Mouse (Mus musculus) layer of hippocampus, adult 2 months (tissue): Measurements from ENCODE around the gene Lamb1. TPM values are rescaled to one million over a fixed set of nuclear protein-coding genes. Genes with fewer than 3 reads are reported as not detected.
A peak's percentile ranks its signal among the peaks of the same experiment; 100 is the strongest.

Experiments used
- DNase-seq, 2 experiments: peaks; one replicate each; pipeline ENCODE4 v3.0.0; 2022; ENCODE audit warnings: low spot score in 2 of 2
- H3K27ac ChIP-seq: fragments of 200-600 bp; 2 replicates; pipeline ENCODE4 v1.8.1; 2022
- H3K4me3 ChIP-seq: fragments of 200-600 bp; 2 replicates; pipeline ENCODE4 v1.8.1; 2022; ENCODE audit warnings: mild to moderate bottlenecking
- CTCF ChIP-seq: fragments of 200-600 bp; conservative IDR thresholded peaks from 2 replicates; pipeline ENCODE4 v1.8.1; 2022; ENCODE audit warnings: antibody characterized with exemption, mild to moderate bottlenecking, moderate library complexity
- total RNA-seq, 2 experiments: library from RNA; stranded (reverse); gene quantifications; 2 replicates each; pipeline ENCODE4 v1.2.3; 2021

Lamb1 gene
- total RNA-seq, 2 experiments from 2014 or later = 37.8 to 46.8 TPM

DNA sequence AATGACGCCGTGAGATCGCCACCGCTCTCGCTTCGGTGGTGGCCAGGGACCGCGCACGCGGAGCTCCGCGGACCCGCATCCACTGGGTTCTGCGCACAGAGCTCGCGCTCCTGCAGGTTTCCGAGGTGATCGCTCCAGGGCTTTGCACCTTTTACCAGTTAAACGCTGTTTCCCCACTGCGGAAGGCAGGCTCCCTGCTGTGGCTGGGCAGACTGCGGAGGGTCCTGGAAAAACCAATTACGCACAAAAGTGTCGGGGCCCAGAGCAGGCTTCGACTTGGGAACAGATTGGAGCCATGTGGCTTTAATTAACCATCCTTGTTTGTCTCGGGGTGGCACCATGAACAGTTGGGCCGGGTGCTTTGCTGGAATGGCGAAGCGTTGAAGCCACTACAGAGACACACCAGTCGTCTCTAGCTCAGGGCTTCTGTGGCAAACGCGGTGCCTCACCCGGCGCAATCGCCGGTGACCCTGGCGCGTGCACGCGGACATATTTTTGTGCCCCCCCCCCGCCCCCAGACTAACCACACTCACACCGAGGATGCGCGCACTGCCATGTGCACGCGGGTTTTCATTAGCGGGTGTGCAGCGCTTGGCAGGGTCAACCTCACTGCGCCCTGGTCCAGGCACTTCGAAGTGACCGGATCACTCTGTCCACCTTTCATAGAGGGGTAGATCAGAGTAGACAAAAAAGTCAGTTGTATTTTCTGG lies 843 bp downstream of the Lamb1 start:
- H3K27ac ChIP-seq = peak overlapping the region; percentile 84
- DNase-seq = peak; percentile 12 to 34
- H3K4me3 ChIP-seq = peak overlapping the region; percentile 65
- TF ChIP-seq CTCF = no peak

GRCm38 (mm10) chr12:31266686-31267085 lies 1.7 kb downstream of the Lamb1 start:
- Histone ChIP-seq H3K27ac (peak overlapping the region; percentile 84), H3K4me3 (peak overlapping the region; percentile 65)
- TF ChIP-seq CTCF = no peak
- DNase-seq = no peak

DNA sequence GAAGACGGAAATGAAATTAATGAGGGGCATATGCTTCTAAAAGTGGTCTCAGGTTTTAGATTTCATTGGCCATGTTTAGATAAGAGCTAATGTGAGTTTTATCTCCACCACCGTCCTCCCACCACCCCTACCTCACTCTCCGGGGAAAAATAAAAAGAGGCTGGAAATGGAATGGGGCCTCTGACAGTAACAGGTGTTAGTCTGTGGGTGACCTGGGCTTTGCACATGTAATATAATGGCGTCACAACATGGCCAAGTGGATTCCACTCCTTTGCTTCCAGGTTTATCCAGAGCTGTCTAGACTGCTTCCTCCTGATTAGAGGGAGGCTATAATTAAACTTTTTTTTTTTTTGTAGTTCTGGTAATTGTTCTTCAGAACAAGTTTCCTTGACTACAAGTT lies 2.3 kb downstream of the Lamb1 start:
- TF ChIP-seq CTCF = no peak

DNA sequence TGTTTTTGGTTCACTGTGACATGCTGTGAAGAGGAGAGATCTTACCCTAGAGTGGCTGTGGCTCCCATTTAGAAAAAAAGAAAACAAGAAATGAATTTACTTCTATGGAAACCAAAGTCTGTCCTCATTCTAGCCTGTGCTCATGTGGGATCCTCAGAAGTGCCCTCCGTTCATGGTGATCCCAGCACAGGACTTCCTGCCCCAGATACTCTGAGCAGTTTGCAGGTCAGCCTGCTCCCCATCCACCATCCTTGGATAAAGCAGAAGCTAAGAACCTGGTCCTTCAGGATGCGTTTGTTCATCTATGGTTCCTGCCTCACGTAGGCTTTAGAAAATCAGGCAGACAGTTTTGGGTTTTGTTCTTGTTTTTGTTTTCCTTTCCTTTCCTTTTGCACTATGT lies 3.3 kb downstream of the Lamb1 start:
- H3K27ac ChIP-seq = no peak overlapping the region
- no peak for TF ChIP-seq CTCF
- H3K4me3 ChIP-seq = no peak overlapping the region
- DNase-seq = no peak

More for the DNA sequence above, 2.3 kb downstream of the Lamb1 start:
- DNase-seq = no peak
- no peak overlapping the region for H3K27ac ChIP-seq
- H3K4me3 ChIP-seq = peak overlapping the region; percentile 65; the same call in 1 of the 2 replicates

- no peak for DNase-seq
- TF ChIP-seq CTCF = no peak
- no peak overlapping the region for H3K27ac ChIP-seq
- no peak overlapping the region for H3K4me3 ChIP-seq
These were observed 4.1 kb downstream of the Lamb1 start for GRCm38 (mm10) chr12:31269020-31269597.

DNA sequence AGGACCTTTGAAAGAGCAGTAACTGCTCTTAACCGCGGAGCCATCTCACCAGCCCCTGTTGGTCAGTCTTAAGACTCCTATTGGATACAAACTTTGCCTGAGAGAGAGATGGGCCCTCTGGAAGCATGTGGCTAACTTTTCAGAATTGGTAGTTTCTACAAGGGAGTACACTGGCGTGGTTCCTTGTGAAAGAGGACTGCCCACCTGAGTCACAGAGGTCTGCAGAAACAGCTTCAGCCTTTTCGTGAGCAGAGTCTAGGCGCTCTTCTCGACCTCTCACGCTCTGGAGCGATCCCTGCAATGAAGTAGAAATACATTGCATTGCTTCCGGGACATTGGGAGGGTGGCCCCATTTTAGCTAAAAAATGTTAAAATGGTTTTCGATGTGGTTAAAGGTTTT lies 5.3 kb downstream of the Lamb1 start:
- DNase-seq = no peak
- TF ChIP-seq CTCF = no peak
- Histone ChIP-seq H3K4me3 (no peak overlapping the region), H3K27ac (no peak overlapping the region)

- H3K27ac ChIP-seq = no peak overlapping the region
- DNase-seq = no peak
- TF ChIP-seq CTCF = no peak
- H3K4me3 ChIP-seq = no peak overlapping the region
These were observed 5.7 kb downstream of the Lamb1 start for GRCm38 (mm10) chr12:31270776-31271175.

GRCm38 (mm10) chr12:31271361-31272011 lies 6.5 kb downstream of the Lamb1 start:
- no peak for TF ChIP-seq CTCF
- Histone ChIP-seq H3K4me3 (no peak overlapping the region), H3K27ac (no peak overlapping the region)
- DNase-seq = no peak

DNA sequence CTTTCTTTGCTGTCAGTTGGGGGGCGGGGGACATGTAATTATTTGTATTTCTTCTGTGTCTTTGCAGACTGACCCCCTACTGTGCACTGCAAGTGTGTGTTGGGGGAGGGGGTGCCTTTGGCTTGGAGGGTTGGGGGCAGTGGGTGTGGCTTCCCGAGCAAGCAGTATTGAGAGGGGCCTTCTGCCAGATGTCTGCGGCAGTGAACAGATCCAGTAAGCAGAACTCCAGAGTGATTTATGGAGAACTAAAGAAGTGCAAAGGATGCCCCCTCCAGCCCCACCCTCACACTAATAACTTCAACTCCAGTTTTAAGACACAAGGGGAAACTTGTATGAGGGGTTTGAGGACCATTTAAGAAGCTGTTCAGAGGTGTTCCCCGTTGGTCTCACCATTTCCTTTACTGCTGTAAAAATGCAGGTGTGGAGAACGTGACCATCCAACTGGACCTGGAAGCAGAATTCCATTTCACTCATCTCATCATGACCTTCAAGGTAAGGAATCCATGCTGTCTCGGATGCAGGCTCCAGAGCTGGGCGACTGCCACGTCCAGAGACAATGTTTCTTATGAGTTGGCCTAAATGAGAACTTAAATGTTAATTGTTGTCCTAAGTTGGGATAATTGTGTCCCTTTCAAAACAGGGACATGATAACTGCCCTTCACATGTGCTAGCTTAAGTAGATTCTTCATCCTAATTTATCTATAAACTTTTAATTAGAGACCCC lies 7.1 kb downstream of the Lamb1 start:
- no peak for DNase-seq
- Histone ChIP-seq H3K27ac (no peak overlapping the region), H3K4me3 (no peak overlapping the region)
- TF ChIP-seq CTCF = no peak

GRCm38 (mm10) chr12:31272846-31273245 lies 7.8 kb downstream of the Lamb1 start:
- no peak overlapping the region for H3K27ac ChIP-seq
- TF ChIP-seq CTCF = no peak
- no peak overlapping the region for H3K4me3 ChIP-seq
- no peak for DNase-seq

DNA sequence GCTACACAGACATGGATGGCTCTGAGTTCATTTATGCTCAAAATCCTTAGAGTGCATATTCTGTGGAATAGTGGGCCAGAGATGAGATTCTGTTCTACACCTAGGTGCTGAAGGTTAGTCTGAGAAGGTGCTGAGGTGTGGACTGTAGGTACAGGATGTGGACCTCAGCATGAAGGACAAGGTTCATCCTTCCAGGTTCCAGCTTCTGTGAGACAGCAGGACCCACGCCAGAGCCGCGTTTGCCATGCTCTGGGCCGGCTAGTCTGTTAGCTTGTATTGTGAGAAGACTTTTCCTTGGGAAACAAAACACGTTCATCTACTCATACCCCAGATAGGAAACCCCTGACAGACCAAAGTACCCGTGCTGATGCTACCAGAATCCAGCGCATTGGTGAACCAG lies 8.6 kb downstream of the Lamb1 start:
- H3K27ac ChIP-seq = no peak overlapping the region
- no peak for DNase-seq
- TF ChIP-seq CTCF = no peak
- no peak overlapping the region for H3K4me3 ChIP-seq

DNA sequence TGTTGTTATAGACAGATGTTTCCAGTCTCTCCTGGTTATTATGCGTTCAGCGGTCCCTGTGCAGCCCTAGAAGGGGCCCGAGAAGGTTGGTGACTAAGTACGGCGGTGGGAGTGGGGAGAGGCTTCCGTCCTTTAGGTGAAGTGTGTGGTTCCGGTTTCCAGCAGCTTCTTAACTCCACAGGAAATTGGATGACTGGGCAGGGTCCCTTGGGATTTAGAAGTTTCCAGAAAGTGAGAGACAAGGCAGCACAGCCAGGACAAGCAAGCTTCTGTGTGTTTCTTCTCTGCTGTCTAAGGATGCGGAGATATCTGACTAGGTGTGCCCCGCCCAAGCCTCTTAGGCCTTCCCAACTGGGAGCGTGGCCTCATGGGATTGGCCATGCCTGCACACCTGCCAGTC lies 10.4 kb downstream of the Lamb1 start:
- no peak for DNase-seq
- TF ChIP-seq CTCF = no peak
- no peak overlapping the region for H3K27ac ChIP-seq
- H3K4me3 ChIP-seq = no peak overlapping the region

DNA sequence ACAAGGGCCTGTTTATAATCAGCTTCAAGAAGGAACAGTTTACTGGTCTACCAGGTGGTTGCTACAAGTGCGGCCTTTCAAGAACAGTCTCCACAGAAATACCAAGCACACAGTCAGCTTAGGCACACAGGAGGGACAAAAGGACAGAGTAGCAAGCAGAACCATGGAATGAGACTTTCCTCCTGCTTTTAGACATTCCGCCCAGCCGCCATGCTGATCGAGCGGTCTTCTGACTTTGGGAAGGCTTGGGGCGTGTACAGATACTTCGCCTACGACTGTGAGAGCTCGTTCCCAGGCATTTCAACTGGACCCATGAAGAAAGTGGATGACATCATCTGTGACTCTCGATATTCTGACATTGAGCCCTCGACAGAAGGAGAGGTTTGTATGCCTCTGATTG lies 13.2 kb downstream of the Lamb1 start:
- DNase-seq = no peak
- Histone ChIP-seq H3K27ac (no peak overlapping the region), H3K4me3 (no peak overlapping the region)
- TF ChIP-seq CTCF = no peak

DNA sequence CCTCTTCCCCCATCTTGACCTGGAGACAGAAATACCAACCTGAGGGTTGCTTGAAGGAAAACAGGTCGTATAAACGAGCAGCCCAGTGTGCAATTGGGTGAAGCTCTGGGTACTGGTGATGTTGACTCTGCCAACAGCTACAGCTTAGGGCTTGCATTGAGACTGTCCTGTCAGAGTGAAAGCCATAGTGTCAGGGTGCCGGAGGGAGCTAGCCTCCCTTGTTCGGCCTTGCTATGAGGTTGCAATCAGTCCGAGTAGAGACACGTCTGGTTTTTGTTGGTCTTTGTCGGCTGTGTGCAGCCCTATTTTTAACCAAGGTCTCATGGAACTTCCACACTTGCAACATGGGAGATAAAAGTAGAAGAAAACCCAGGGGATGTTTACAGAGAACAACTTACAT lies 15.3 kb downstream of the Lamb1 start:
- no peak for DNase-seq
- TF ChIP-seq CTCF = no peak
- no peak overlapping the region for H3K27ac ChIP-seq
- H3K4me3 ChIP-seq = no peak overlapping the region
